Mouse (Mus musculus) thymus, adult 2 months (tissue): ENCODE measurements around the gene Xndc1.

Source experiments
- CTCF ChIP-seq: fragments of 200-500 bp; IDR thresholded peaks from 2 replicates; pipeline ENCODE4 v1.5.1; 2012; ENCODE audit warnings: mild to moderate bottlenecking, control low read depth, low read length, moderate library complexity, borderline replicate concordance; ENCODE audit not compliant: control insufficient read depth, poor library complexity, insufficient read depth; ENCODE audit errors: extremely low read depth
- POLR2A ChIP-seq: fragments of 200-500 bp; IDR thresholded peaks from 2 replicates; pipeline ENCODE4 v1.6.1; 2012; ENCODE audit warnings: mild to moderate bottlenecking, low read length, control low read depth, moderate library complexity; ENCODE audit not compliant: control insufficient read depth, poor library complexity, insufficient read depth; ENCODE audit errors: extremely low read depth

- no peak for TF ChIP-seq POLR2A
- no peak for TF ChIP-seq CTCF
Observed at GRCm38 (mm10) chr7:102025187-102026119, 39.9 kb upstream of the Xndc1 start.
